Mouse (Mus musculus): ENCODE results near the gene AI837181. TPM values are rescaled to one million over a fixed set of nuclear protein-coding genes. Genes with fewer than 3 reads are reported as not detected.

AI837181 gene
- 36.7 and 46.9 TPM in 2 replicates for polyA plus RNA-seq (2014; fragmentation: Nextera tagmentation; extraction: Ambion mirVana)

GRCm38 (mm10) chr19:5424782-5425741 lies at the start of gene AI837181, which contains the start of gene Drap1:
TSS of gene AI837181 (plus strand) at chr19:5425144.
TSS of gene Drap1 (minus strand) at chr19:5424979.
- Histone ChIP-seq H3K4me3 (ENCODE audit: low read depth, low read length) (peak within 1 kb of the TSS; percentile 88), H3K27me3 (replicated peaks; ENCODE audit: control insufficient read depth, insufficient read depth, low read length) (no peaks in the 10 kb centered on the region), H3K4me2 (ENCODE audit: low read length) (peak within 1 kb of the TSS; percentile 82), H3K9ac (ENCODE audit: low read length) (peak within 1 kb of the TSS; percentile 94), H3K4me1 (ENCODE audit: control insufficient read depth, insufficient read depth, low read length) (peaks cover 16% of the 10 kb centered on the region), H3K9me3 (replicated peaks; ENCODE audit: control insufficient read depth, low read length) (no peaks in the 10 kb centered on the region), H3K36me3 (ENCODE audit: control insufficient read depth, insufficient read depth, low read length) (peaks cover 37% of the 10 kb centered on the region), H3K27ac (ENCODE audit: low read depth, low read length) (peak within 1 kb of the TSS; percentile 89)
- peak; percentile 94 for ATAC-seq
- under 1% methylated on average over 65 of the region's 87 CpGs for WGBS
- DNase-seq (ENCODE audit: low spot score) = peak; percentile 98

- H3K27ac ChIP-seq (ENCODE audit: low read depth, low read length) = no peak overlapping the region
- H3K27me3 ChIP-seq (replicated peaks; ENCODE audit: control insufficient read depth, insufficient read depth, low read length) = no peaks in the 10 kb centered on the region
- H3K4me3 ChIP-seq (ENCODE audit: low read depth, low read length) = no peak overlapping the region
- peaks cover 69% of the 10 kb centered on the region for H3K36me3 ChIP-seq (ENCODE audit: control insufficient read depth, insufficient read depth, low read length)
- no peaks in the 10 kb centered on the region for H3K9me3 ChIP-seq (replicated peaks; ENCODE audit: control insufficient read depth, low read length)
- no peak overlapping the region for H3K9ac ChIP-seq (ENCODE audit: low read length)
- DNase-seq (ENCODE audit: low spot score) (no peak), ATAC-seq (no peak)
- no peaks in the 10 kb centered on the region for H3K4me1 ChIP-seq (ENCODE audit: control insufficient read depth, insufficient read depth, low read length)
- 90% methylated on average over 1 of the region's 1 CpGs for WGBS
- no peak overlapping the region for H3K4me2 ChIP-seq (ENCODE audit: low read length)
Observed at GRCm38 (mm10) chr19:5377446-5377845, 47.5 kb upstream of the AI837181 start.

GRCm38 (mm10) chr19:5383326-5383725 lies 41.6 kb upstream of the AI837181 start:
- H3K4me2 ChIP-seq (ENCODE audit: low read length) = no peak overlapping the region
- H3K9me3 ChIP-seq (replicated peaks; ENCODE audit: control insufficient read depth, low read length) = no peaks in the 10 kb centered on the region
- WGBS = 96% methylated on average over 12 of the region's 12 CpGs
- DNase-seq (ENCODE audit: low spot score) = no peak
- H3K27me3 ChIP-seq (replicated peaks; ENCODE audit: control insufficient read depth, insufficient read depth, low read length) = no peaks in the 10 kb centered on the region
- no peak overlapping the region for H3K4me3 ChIP-seq (ENCODE audit: low read depth, low read length)
- H3K36me3 ChIP-seq (ENCODE audit: control insufficient read depth, insufficient read depth, low read length) = peaks cover 76% of the 10 kb centered on the region
- peaks cover 10% of the 10 kb centered on the region for H3K4me1 ChIP-seq (ENCODE audit: control insufficient read depth, insufficient read depth, low read length)
- H3K27ac ChIP-seq (ENCODE audit: low read depth, low read length) = no peak overlapping the region
- H3K9ac ChIP-seq (ENCODE audit: low read length) = no peak overlapping the region
- no peak for ATAC-seq

- Histone ChIP-seq H3K27me3 (replicated peaks; ENCODE audit: control insufficient read depth, insufficient read depth, low read length) (no peaks in the 10 kb centered on the region), H3K36me3 (ENCODE audit: control insufficient read depth, insufficient read depth, low read length) (peaks cover 62% of the 10 kb centered on the region), H3K4me3 (ENCODE audit: low read depth, low read length) (no peak overlapping the region), H3K9ac (ENCODE audit: low read length) (no peak overlapping the region), H3K4me1 (ENCODE audit: control insufficient read depth, insufficient read depth, low read length) (peaks cover 16% of the 10 kb centered on the region), H3K4me2 (ENCODE audit: low read length) (no peak overlapping the region), H3K27ac (ENCODE audit: low read depth, low read length) (no peak overlapping the region), H3K9me3 (replicated peaks; ENCODE audit: control insufficient read depth, low read length) (no peaks in the 10 kb centered on the region)
- WGBS = 92% methylated on average over 8 of the region's 8 CpGs
- no peak for ATAC-seq
- DNase-seq (ENCODE audit: low spot score) = no peak
Observed at GRCm38 (mm10) chr19:5384715-5385114, 40.2 kb upstream of the AI837181 start.

GRCm38 (mm10) chr19:5388011-5388441 lies 36.9 kb upstream of the AI837181 start:
- peak overlapping the region; percentile 92 for H3K4me2 ChIP-seq (ENCODE audit: low read length)
- H3K4me3 ChIP-seq (ENCODE audit: low read depth, low read length) = peak overlapping the region; percentile 99
- WGBS = under 1% methylated on average over 43 of the region's 43 CpGs
- H3K27ac ChIP-seq (ENCODE audit: low read depth, low read length) = peak overlapping the region; percentile 68
- H3K27me3 ChIP-seq (replicated peaks; ENCODE audit: control insufficient read depth, insufficient read depth, low read length) = no peaks in the 10 kb centered on the region
- DNase-seq (ENCODE audit: low spot score) = no peak
- H3K36me3 ChIP-seq (ENCODE audit: control insufficient read depth, insufficient read depth, low read length) = peaks cover 29% of the 10 kb centered on the region
- H3K9ac ChIP-seq (ENCODE audit: low read length) = peak overlapping the region; percentile 93
- no peaks in the 10 kb centered on the region for H3K9me3 ChIP-seq (replicated peaks; ENCODE audit: control insufficient read depth, low read length)
- ATAC-seq = peak; percentile 46
- peaks cover 19% of the 10 kb centered on the region for H3K4me1 ChIP-seq (ENCODE audit: control insufficient read depth, insufficient read depth, low read length)

- 2% methylated on average over 43 of the region's 43 CpGs for WGBS
Observed at GRCm38 (mm10) chr19:5388588-5389242, 36.2 kb upstream of the AI837181 start, which contains the start of gene Sart1. TSS of gene Sart1 (minus strand) at chr19:5388703.

GRCm38 (mm10) chr19:5389647-5390046 lies 35.3 kb upstream of the AI837181 start:
- Histone ChIP-seq H3K27ac (ENCODE audit: low read depth, low read length) (no peak overlapping the region), H3K4me2 (ENCODE audit: low read length) (peak overlapping the region; percentile 92), H3K4me3 (ENCODE audit: low read depth, low read length) (peak overlapping the region; percentile 99), H3K36me3 (ENCODE audit: control insufficient read depth, insufficient read depth, low read length) (peaks cover 13% of the 10 kb centered on the region), H3K27me3 (replicated peaks; ENCODE audit: control insufficient read depth, insufficient read depth, low read length) (no peaks in the 10 kb centered on the region), H3K9me3 (replicated peaks; ENCODE audit: control insufficient read depth, low read length) (no peaks in the 10 kb centered on the region), H3K4me1 (ENCODE audit: control insufficient read depth, insufficient read depth, low read length) (peaks cover 19% of the 10 kb centered on the region), H3K9ac (ENCODE audit: low read length) (peak overlapping the region; percentile 93; the same call in 1 of the 2 replicates)
- 62% methylated on average over 12 of the region's 12 CpGs for WGBS
- ATAC-seq (no peak), DNase-seq (ENCODE audit: low spot score) (no peak)

More at GRCm38 (mm10) chr19:5388588-5389242, 36.2 kb upstream of the AI837181 start, which contains the start of gene Sart1:
- Histone ChIP-seq H3K4me3 (ENCODE audit: low read depth, low read length) (peak within 1 kb of the TSS; percentile 99), H3K9ac (ENCODE audit: low read length) (peak within 1 kb of the TSS; percentile 93), H3K4me1 (ENCODE audit: control insufficient read depth, insufficient read depth, low read length) (peaks cover 19% of the 10 kb centered on the region), H3K4me2 (ENCODE audit: low read length) (peak within 1 kb of the TSS; percentile 92), H3K9me3 (replicated peaks; ENCODE audit: control insufficient read depth, low read length) (no peaks in the 10 kb centered on the region), H3K27me3 (replicated peaks; ENCODE audit: control insufficient read depth, insufficient read depth, low read length) (no peaks in the 10 kb centered on the region), H3K36me3 (ENCODE audit: control insufficient read depth, insufficient read depth, low read length) (peaks cover 22% of the 10 kb centered on the region), H3K27ac (ENCODE audit: low read depth, low read length) (peak within 1 kb of the TSS; percentile 75)
- ATAC-seq (peak; percentile 97), DNase-seq (ENCODE audit: low spot score) (peak; percentile 98)

GRCm38 (mm10) chr19:5390416-5390815 lies 34.5 kb upstream of the AI837181 start:
- H3K9ac ChIP-seq (ENCODE audit: low read length) = no peak overlapping the region
- H3K27me3 ChIP-seq (replicated peaks; ENCODE audit: control insufficient read depth, insufficient read depth, low read length) = no peaks in the 10 kb centered on the region
- 88% methylated on average over 8 of the region's 8 CpGs for WGBS
- H3K4me3 ChIP-seq (ENCODE audit: low read depth, low read length) = no peak overlapping the region
- no peak for ATAC-seq
- H3K27ac ChIP-seq (ENCODE audit: low read depth, low read length) = no peak overlapping the region
- peaks cover 19% of the 10 kb centered on the region for H3K4me1 ChIP-seq (ENCODE audit: control insufficient read depth, insufficient read depth, low read length)
- DNase-seq (ENCODE audit: low spot score) = no peak
- H3K36me3 ChIP-seq (ENCODE audit: control insufficient read depth, insufficient read depth, low read length) = peaks cover 5% of the 10 kb centered on the region
- no peak overlapping the region for H3K4me2 ChIP-seq (ENCODE audit: low read length)
- no peaks in the 10 kb centered on the region for H3K9me3 ChIP-seq (replicated peaks; ENCODE audit: control insufficient read depth, low read length)
